Mouse (Mus musculus) thymus, adult 18-20 months (tissue): Measurements from ENCODE around the gene Usp22.
"Not testable (repeated sequence)": the region's sequence is repeated elsewhere in the genome, so short reads cannot be mapped to it uniquely, and the experiment has no call there.

ENCODE experiments used
- DNase-seq, 2 experiments: peaks; one replicate each; pipeline ENCODE4 v3.0.0; 2022; ENCODE audit warnings: mixed read lengths in 2 of 2

The Usp22 gene

DNA sequence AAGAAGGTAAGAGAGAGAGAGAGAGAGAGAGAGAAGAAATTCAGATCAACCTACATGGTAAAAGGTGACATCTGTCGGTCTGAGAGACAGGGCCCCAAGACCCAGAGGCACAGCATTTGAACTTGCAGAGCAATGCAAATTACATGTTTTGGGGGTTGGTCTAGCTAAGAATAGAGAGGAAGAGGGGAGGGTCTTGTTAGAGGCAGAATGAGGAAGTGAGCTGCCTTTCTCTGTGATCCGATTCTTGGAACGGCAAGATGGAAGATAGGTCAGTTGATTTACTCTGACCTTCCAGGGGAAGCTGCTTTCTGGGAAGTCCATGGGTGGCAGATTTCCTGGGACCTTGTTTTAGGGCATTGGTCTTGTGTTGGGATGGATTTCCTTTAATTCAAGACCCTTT, 32.6 kb downstream of the Usp22 start:
- DNase-seq = peak; percentile 25 to 56

- no peak for DNase-seq
Observed at GRCm38 (mm10) chr11:61141693-61142092, 33.2 kb downstream of the Usp22 start.

- DNase-seq = no peak
Observed at GRCm38 (mm10) chr11:61132943-61133342, 41.9 kb downstream of the Usp22 start.

- DNase-seq = not testable (repeated sequence)
Observed at GRCm38 (mm10) chr11:61130646-61131045, 44.2 kb downstream of the Usp22 start.

GRCm38 (mm10) chr11:61129305-61129704, 45.5 kb downstream of the Usp22 start:
- DNase-seq = no peak

GRCm38 (mm10) chr11:61127421-61128055, 47.3 kb downstream of the Usp22 start:
- no peak for DNase-seq

- no peak for DNase-seq
Observed at GRCm38 (mm10) chr11:61126606-61127355, 48.1 kb downstream of the Usp22 start, which contains the start of gene Tnfrsf13b. Gene Tnfrsf13b (plus strand): TSS chr11:61126755.

DNA sequence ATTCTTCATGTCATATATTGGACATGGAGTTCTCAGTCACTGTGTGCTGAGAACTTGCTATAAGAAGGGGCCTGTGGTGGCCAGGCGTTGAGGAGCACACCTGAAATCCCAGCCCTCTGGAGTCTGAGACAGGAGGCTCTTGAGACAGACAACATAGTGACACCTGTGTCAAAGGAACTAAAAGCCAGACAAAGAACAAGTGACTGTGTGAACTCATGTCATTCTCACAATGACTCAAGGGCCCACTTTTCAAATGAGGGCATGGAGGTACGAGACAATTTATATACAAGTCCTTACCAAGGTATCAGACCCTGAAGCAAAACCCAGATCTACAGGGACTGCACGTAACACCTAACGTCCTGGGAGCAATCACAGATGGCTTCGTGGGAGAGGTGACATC, 48.9 kb downstream of the Usp22 start:
- no peak for DNase-seq

- DNase-seq = no peak
Observed at GRCm38 (mm10) chr11:61123886-61124285, 51.0 kb downstream of the Usp22 start.

- DNase-seq = no peak
Observed at GRCm38 (mm10) chr11:61122769-61123288, 52.0 kb downstream of the Usp22 start.

- no peak for DNase-seq
Observed at GRCm38 (mm10) chr11:61122283-61122768, 52.5 kb downstream of the Usp22 start.

GRCm38 (mm10) chr11:61119996-61120583, 54.8 kb downstream of the Usp22 start:
- no peak for DNase-seq

- DNase-seq = no peak
Observed at GRCm38 (mm10) chr11:61116226-61116625, 58.6 kb downstream of the Usp22 start.

DNA sequence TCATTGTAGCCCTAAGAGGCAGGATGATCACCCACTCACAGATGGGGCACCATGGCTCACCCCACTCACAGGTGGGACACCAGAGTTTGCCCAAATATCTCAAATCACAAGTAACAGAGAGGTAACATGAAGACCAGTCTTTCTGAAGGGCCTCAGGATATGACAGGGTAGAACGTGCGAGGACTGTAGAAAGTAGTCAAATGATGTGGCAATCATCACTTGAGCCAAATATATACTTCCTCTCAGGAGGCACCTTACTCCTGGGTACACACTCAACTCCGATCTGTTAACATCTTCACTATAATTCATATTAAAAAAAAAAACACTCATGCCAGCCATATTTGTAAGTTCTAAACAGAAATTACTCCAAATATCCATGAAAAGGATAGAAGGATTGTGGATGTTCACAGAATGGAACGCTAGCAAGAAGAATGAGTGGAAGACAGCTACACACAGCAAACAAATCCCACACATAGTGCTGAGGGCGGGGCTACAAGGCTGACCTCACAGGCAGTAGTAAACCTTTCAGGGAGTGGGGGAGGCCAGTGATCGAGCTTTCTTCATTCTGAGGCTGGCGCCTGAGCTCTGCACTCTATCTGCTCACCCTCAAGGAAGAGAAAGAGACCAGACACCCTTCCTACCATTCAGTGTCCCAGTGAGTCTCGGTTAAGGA, 62.4 kb downstream of the Usp22 start:
- DNase-seq = no peak

- no peak for DNase-seq
Observed at GRCm38 (mm10) chr11:61111472-61111871, 63.4 kb downstream of the Usp22 start.

- DNase-seq = no peak
Observed at GRCm38 (mm10) chr11:61110928-61111327, 63.9 kb downstream of the Usp22 start.

DNA sequence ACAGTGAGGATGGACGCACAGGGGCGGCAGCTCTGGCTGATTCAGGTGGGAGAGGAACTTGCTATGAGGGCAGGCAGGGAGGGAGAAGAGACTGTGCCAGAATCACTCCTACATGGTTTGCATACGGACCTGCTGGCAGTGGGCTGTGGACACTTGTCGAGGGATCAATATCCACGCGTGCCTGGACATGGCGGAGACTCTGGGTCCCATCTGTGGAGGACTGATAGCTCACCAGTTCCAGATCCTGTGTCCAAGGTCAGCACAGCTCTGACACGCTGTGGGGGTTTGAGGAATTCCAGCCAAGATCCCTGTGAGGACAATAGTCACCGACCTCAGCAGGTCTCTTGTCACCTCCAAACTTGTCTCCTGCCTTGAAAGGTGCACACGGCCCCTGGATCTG, 64.7 kb downstream of the Usp22 start:
- no peak for DNase-seq

GRCm38 (mm10) chr11:61109707-61110106, 65.1 kb downstream of the Usp22 start:
- no peak for DNase-seq

DNA sequence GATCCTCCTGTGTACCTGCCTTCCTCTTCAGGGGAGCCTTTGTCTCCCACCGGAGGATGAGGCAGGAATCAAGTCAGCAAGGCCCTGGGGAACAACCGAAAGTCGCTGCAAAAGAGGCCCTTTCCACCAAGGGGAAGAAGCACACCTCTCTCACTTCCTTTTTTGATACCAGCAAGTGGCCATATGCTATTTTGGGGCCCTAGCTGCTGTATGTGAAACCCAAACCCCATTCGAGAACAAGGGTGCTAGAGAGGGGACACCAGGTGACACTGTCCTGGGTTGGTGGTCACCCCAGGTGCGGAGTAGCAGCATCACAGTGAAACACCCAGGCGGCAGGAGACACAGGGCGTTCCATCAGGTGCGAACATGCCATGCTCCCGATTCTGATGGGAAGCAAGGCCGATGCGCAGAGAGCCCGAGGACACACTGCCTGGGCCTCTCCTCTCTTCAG, 65.9 kb downstream of the Usp22 start:
- DNase-seq = peak in 1 of 2 experiments; percentile 13

DNA sequence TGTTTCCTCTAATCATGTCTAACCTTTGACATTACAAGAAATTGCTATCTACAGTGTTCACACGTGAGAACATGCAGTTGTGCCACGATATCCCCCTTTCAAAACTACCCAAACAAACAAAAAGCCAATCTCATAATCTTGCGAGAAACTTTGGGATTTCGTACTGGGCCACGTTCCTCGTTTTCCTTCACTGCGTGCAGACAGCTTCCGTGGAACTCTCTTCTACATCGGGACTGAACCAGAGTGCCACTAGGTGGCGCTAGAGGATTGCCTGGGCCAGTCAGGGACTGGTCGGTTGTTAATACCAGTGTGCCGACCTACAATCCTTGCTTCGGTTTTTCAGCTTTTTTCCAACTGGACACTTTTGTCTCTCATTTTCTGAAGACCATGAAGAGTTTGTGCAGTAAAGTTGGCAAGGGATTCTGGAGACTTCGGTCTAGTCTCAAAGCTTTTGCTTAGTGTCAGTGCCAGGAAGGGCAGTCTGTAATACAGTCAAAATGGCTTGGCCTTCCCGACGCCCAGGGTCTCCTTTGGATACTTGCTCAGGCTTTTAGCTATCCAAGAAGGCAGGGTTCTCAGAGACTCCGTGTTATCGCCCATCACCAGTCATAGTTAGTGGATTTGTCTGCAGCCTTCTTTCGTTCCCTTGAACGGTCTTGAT, 70.5 kb downstream of the Usp22 start:
- peak; percentile 37 to 44 for DNase-seq

DNA sequence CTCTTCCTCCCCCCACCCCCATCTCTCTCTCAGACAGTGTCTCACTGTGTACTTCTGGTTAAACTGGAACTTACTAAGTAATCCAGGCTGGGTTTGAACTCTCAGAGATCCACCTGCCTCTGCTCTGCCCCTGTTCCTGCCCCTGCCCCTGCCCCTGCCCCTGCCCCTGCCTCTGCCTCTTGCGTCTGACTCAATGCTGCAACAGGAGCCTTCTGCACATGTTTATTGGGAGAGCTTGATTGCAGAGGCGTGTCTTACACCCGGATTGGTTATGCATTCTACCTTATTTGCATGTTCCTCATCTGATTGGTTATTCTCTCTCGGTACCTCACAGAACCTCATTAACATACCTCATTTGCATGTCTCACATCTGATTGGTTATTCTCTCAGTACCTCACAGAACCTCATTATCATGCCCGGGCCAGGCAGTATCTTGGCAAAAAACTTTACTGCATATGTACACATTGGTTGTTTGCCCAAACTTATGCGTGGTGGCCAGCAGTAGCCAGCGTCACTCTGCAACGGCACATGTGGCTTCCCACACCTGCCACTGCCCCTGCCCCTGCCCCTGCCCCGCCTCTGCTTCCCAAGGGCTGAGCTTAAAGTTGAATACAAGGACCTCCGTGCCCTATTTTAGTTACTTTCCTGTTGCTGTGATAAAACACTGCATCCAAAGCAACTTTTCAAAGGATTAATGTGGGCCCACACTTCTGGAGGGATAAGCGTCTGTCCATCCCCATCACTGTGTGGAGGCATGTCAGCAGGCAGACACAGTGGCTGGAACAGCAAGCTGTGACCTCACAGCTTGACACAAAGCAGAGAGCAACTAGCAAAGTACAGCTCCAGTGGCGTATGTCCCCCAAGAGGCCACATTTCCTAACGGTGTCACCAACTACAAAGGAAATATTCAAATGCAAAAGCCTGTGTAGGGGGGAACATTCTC, 72.2 kb downstream of the Usp22 start:
- DNase-seq = no peak
